Mouse (Mus musculus): ENCODE data around the gene Os9. TPM values are rescaled to one million over a fixed set of nuclear protein-coding genes. Genes with fewer than 3 reads are reported as not detected.

Os9 gene
- polyA plus RNA-seq, 1 experiment from 2014 or later, result 65.7 TPM

DNA sequence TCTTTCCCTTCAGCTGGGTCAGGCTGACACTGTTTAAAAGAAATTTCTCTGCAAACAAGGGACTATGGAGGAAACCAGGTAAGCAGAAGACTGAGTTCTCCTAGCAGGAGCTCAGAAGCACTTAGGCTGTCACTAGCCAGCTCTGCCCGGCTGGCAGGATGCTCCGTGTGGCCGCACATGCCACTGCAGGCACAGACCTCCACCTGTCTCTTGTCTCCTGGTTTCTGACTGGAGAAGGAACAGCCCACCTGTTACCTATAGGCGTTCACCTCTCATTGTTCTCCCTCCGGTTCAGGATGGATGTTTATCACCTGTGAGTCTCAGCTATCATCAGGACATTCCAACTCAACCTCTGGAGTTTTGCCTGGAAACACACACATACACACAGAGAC lies 37.0 kb downstream of the Os9 start:
- Histone ChIP-seq H3K9me3 (ENCODE audit: control insufficient read depth, low read length) (no peaks in the 10 kb centered on the region), H3K36me3 (ENCODE audit: control insufficient read depth, insufficient read depth, low read length) (peaks cover 15% of the 10 kb centered on the region; the same call in 1 of the 2 replicates), H3K27ac (ENCODE audit: low read depth, low read length) (no peak overlapping the region), H3K4me3 (ENCODE audit: low read depth, low read length) (no peak overlapping the region), H3K4me2 (ENCODE audit: low read depth, low read length) (no peak overlapping the region), H3K27me3 (ENCODE audit: control insufficient read depth, insufficient read depth, low read length) (peaks cover 15% of the 10 kb centered on the region; the same call in 1 of the 2 replicates), H3K9ac (replicated peaks; ENCODE audit: low read depth, low read length) (no peak overlapping the region), H3K4me1 (ENCODE audit: control insufficient read depth, insufficient read depth, low read length) (peaks cover 21% of the 10 kb centered on the region)
- 50% methylated on average over 5 of the region's 5 CpGs for WGBS
- no peak for ATAC-seq (ENCODE audit: low read depth)

- Histone ChIP-seq H3K27me3 (ENCODE audit: control insufficient read depth, insufficient read depth, low read length) (peaks cover 14% of the 10 kb centered on the region; the same call in 1 of the 2 replicates), H3K27ac (ENCODE audit: low read depth, low read length) (no peak overlapping the region)
Observed at GRCm38 (mm10) chr10:127083292-127083914, 37.5 kb downstream of the Os9 start.

GRCm38 (mm10) chr10:127081996-127082620 lies 38.8 kb downstream of the Os9 start:
- H3K9me3 ChIP-seq (ENCODE audit: control insufficient read depth, low read length), result no peaks in the 10 kb centered on the region
- H3K27me3 ChIP-seq (ENCODE audit: control insufficient read depth, insufficient read depth, low read length), result 0 out of 2 replicates have a peak, but pooled peaks cover 8% of the 10 kb centered on the region
- H3K4me2 ChIP-seq (ENCODE audit: low read depth, low read length), result peak overlapping the region; percentile 91
- peaks cover 31% of the 10 kb centered on the region for H3K4me1 ChIP-seq (ENCODE audit: control insufficient read depth, insufficient read depth, low read length)
- H3K27ac ChIP-seq (ENCODE audit: low read depth, low read length), result no peak overlapping the region
- no peak overlapping the region for H3K9ac ChIP-seq (replicated peaks; ENCODE audit: low read depth, low read length)
- H3K36me3 ChIP-seq (ENCODE audit: control insufficient read depth, insufficient read depth, low read length), result peaks cover 12% of the 10 kb centered on the region; the same call in 1 of the 2 replicates
- 31% methylated on average over 8 of the region's 8 CpGs for WGBS
- peak overlapping the region; percentile 80 for H3K4me3 ChIP-seq (ENCODE audit: low read depth, low read length)
- peak; percentile 3; the same call in 1 of the 2 replicates for ATAC-seq (ENCODE audit: low read depth)

More at GRCm38 (mm10) chr10:127083292-127083914, 37.5 kb downstream of the Os9 start:
- 32% methylated on average over 8 of the region's 8 CpGs for WGBS
- Histone ChIP-seq H3K9me3 (ENCODE audit: control insufficient read depth, low read length) (no peaks in the 10 kb centered on the region), H3K9ac (replicated peaks; ENCODE audit: low read depth, low read length) (no peak overlapping the region), H3K4me3 (ENCODE audit: low read depth, low read length) (no peak overlapping the region), H3K4me1 (ENCODE audit: control insufficient read depth, insufficient read depth, low read length) (peaks cover 21% of the 10 kb centered on the region), H3K4me2 (ENCODE audit: low read depth, low read length) (no peak overlapping the region), H3K36me3 (ENCODE audit: control insufficient read depth, insufficient read depth, low read length) (peaks cover 14% of the 10 kb centered on the region; the same call in 1 of the 2 replicates)
- ATAC-seq (ENCODE audit: low read depth), result no peak

DNA sequence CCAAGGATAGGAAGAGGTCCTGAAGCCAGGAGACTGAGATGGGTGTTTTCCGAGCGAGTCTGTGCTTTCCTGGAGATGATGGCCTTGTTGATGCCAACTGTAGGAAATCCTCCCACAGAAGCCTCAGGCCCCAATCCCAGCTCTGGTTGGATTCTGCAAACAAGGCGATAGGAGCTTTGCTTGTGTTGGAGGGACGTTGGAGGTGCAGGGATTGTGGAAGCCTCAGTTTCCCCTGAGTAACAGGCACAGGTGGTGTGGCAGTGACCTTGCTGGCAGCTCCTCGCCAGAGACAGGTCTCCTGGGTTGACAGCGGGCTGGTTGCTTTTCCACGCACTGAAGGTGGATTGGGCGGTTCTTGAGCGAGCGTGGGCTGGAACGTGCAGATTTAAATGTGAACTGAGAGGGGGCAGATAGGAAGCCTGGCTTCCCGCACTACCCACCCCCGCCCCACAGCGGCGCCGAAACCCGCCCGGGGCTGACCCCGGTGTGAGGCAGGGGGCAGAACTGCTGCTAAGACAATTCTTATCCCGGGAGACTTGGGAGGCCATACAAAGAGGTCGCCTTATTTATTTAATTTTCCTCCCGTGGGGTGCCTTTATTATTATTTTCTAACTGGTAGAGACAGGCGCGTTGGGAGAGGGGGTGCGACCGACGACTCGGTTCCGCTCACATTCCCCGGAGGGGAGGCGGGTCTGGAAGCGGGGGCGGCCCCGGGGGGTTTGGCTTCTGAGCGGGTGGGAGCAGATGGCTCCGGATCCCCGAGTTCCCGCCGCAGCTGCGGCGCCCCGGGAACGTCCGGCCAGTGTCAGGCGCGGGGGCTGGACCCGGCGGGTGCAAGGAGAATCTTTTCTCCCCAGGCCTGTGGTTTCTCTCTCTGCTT lies 39.8 kb downstream of the Os9 start:
- Histone ChIP-seq H3K9ac (replicated peaks; ENCODE audit: low read depth, low read length) (peak overlapping the region; percentile 60), H3K27me3 (ENCODE audit: control insufficient read depth, insufficient read depth, low read length) (0 out of 2 replicates have a peak, but pooled peaks cover 8% of the 10 kb centered on the region), H3K4me3 (ENCODE audit: low read depth, low read length) (peak overlapping the region; percentile 80), H3K9me3 (ENCODE audit: control insufficient read depth, low read length) (no peaks in the 10 kb centered on the region), H3K27ac (ENCODE audit: low read depth, low read length) (no peak overlapping the region), H3K4me2 (ENCODE audit: low read depth, low read length) (peak overlapping the region; percentile 91), H3K4me1 (ENCODE audit: control insufficient read depth, insufficient read depth, low read length) (peaks cover 31% of the 10 kb centered on the region), H3K36me3 (ENCODE audit: control insufficient read depth, insufficient read depth, low read length) (peaks cover 10% of the 10 kb centered on the region; the same call in 1 of the 2 replicates)
- ATAC-seq (ENCODE audit: low read depth), result no peak
- 2% methylated on average over 48 of the region's 48 CpGs for WGBS

- Histone ChIP-seq H3K36me3 (ENCODE audit: control insufficient read depth, insufficient read depth, low read length) (peaks cover 10% of the 10 kb centered on the region; the same call in 1 of the 2 replicates), H3K4me1 (ENCODE audit: control insufficient read depth, insufficient read depth, low read length) (peaks cover 31% of the 10 kb centered on the region), H3K27me3 (ENCODE audit: control insufficient read depth, insufficient read depth, low read length) (0 out of 2 replicates have a peak, but pooled peaks cover 8% of the 10 kb centered on the region), H3K4me3 (ENCODE audit: low read depth, low read length) (peak overlapping the region; percentile 80), H3K4me2 (ENCODE audit: low read depth, low read length) (peak overlapping the region; percentile 91), H3K9ac (replicated peaks; ENCODE audit: low read depth, low read length) (peak overlapping the region; percentile 93), H3K27ac (ENCODE audit: low read depth, low read length) (peak overlapping the region; percentile 80), H3K9me3 (ENCODE audit: control insufficient read depth, low read length) (no peaks in the 10 kb centered on the region)
- whole genome bisulfite sequencing, result 2% methylated on average over 28 of the region's 70 CpGs
- 0 out of 2 replicates have a peak, but pooled peaks have one; percentile 10 for ATAC-seq (ENCODE audit: low read depth)
Observed at GRCm38 (mm10) chr10:127079665-127080391, 41.1 kb downstream of the Os9 start.

DNA sequence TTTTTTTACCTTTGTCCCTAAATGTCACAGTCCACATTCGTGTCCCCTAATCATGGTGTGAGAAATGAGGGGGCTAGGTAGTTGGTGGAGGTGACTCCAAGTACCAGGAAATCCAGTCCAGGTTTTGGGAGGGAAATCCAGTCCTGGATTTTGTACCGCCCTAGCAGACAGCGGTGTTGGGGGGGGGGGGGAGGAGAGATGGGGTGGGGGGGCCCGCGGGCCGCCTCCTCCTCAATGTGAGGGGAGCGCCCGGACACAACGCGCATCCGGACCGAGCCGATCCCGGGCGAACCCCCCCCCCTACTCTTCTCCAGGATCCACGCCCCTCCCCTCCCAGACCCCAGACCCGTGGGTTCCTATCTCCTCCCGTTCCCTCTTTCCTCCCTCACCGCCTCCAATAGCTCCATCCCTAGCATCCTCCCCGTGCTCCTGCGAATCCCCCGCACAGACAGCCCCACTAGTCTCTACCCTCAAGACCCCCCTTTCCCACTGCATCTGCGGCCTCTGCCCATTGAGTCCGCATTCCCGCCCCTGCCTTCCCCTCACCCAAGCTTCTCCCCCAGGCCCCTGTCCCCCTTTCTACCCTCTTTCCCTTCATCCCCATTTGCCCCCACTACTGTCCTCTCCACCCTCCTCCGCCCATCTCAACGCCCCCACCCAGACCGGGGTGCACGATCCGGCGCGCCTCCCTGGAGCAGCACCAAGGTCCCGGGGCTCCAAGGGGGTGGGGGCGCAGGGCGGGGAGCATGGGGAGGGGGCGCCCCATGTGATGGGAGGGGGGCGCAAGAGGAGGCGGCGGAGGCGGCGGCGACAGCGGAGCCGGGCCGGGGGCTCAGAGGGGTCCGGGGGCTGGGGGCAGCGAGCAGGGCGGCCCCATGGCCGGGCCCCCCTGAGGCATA lies 42.0 kb downstream of the Os9 start:
- Histone ChIP-seq H3K27me3 (ENCODE audit: control insufficient read depth, insufficient read depth, low read length) (0 out of 2 replicates have a peak, but pooled peaks cover 8% of the 10 kb centered on the region), H3K36me3 (ENCODE audit: control insufficient read depth, insufficient read depth, low read length) (0 out of 2 replicates have a peak, but pooled peaks cover 6% of the 10 kb centered on the region), H3K9ac (replicated peaks; ENCODE audit: low read depth, low read length) (peak overlapping the region; percentile 93), H3K4me1 (ENCODE audit: control insufficient read depth, insufficient read depth, low read length) (peaks cover 31% of the 10 kb centered on the region), H3K4me3 (ENCODE audit: low read depth, low read length) (peak overlapping the region; percentile 80), H3K4me2 (ENCODE audit: low read depth, low read length) (peak overlapping the region; percentile 91), H3K27ac (ENCODE audit: low read depth, low read length) (peak overlapping the region; percentile 80), H3K9me3 (ENCODE audit: control insufficient read depth, low read length) (no peaks in the 10 kb centered on the region)
- 2% methylated on average over 34 of the region's 49 CpGs for WGBS
- peak; percentile 79 for ATAC-seq (ENCODE audit: low read depth)

DNA sequence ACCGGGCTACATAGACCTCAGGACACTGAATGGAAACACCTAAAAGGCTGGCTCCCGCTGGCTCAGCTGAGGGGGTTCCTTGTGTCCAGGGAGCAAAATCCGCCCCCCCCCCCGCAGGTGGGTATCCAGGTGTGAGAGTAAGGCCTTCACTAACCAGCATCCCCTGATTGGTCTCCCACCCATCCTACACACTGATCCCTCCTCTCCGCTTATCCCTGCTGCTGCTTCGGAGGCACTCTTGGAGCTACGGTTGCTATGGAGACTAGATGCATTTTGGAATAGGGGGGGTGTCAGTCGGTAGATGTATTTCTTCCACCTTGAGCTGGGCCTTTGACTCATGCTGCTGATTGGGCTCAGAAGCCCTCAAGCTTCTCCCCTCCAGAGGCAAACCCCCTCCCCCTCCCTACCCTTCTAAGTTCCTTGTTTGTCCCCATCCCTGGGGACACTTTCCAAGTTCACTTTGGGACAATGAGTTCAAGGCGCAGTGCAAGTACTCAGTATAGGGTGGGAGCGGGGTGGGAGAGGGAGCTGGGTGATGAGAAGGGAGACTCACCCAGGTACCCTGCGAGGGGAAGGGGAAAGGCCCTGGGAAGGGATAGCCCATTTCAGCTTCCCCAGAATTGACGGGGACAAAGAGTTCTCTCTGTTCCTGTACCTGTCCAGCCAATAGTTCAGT lies 42.8 kb downstream of the Os9 start:
- 0 out of 2 replicates have a peak overlapping the region, but pooled peaks have one; percentile 17 for H3K9ac ChIP-seq (replicated peaks; ENCODE audit: low read depth, low read length)
- ATAC-seq (ENCODE audit: low read depth), result peak; percentile 42; the same call in 1 of the 2 replicates
- 3% methylated on average over 12 of the region's 12 CpGs for WGBS
- peak overlapping the region; percentile 91 for H3K4me2 ChIP-seq (ENCODE audit: low read depth, low read length)
- no peaks in the 10 kb centered on the region for H3K9me3 ChIP-seq (ENCODE audit: control insufficient read depth, low read length)
- H3K27me3 ChIP-seq (ENCODE audit: control insufficient read depth, insufficient read depth, low read length), result 0 out of 2 replicates have a peak, but pooled peaks cover 7% of the 10 kb centered on the region
- H3K27ac ChIP-seq (ENCODE audit: low read depth, low read length), result peak overlapping the region; percentile 24; the same call in 1 of the 2 replicates
- 0 out of 2 replicates have a peak, but pooled peaks cover under 1% of the 10 kb centered on the region for H3K36me3 ChIP-seq (ENCODE audit: control insufficient read depth, insufficient read depth, low read length)
- H3K4me1 ChIP-seq (ENCODE audit: control insufficient read depth, insufficient read depth, low read length), result peaks cover 31% of the 10 kb centered on the region
- peak overlapping the region; percentile 80 for H3K4me3 ChIP-seq (ENCODE audit: low read depth, low read length)
